Mouse (Mus musculus) spleen, adult 2 months (tissue): ENCODE results near the gene Apod.

Source experiments
- CTCF ChIP-seq: fragments of 200-500 bp; IDR thresholded peaks from 2 replicates; pipeline ENCODE4 v1.5.1; 2011; ENCODE audit warnings: mild to moderate bottlenecking, inconsistent platforms; ENCODE audit not compliant: insufficient read depth, insufficient read length, insufficient replicate concordance; ENCODE audit errors: extremely low read depth
- POLR2A ChIP-seq: fragments of 200-500 bp; IDR thresholded peaks from 2 replicates; pipeline ENCODE4 v1.6.1; 2011; ENCODE audit warnings: low read depth, low read length, inconsistent platforms

DNA sequence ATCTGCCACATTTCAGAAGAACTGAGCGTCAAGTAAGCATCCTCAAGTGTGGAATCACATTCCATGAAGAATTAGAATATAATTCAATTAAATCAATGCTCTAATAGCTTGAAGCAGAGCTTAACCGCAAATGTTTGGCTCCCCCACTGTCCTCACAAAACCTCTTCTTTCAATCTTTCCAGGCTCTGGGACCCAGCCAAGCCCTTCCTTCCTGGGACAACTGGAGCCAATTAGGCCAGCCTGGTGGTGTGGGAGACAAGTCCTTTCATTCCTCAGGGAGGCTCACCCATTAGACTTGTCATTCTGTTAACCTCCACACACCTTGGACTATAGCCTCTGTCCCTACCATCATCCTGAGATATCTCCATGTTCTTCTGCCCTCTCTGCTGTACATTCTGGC is 32.6 kb downstream of the Apod start:
- TF ChIP-seq CTCF (no peak), POLR2A (no peak)
